Mouse (Mus musculus) adrenal gland, postnatal 25 days (tissue): ENCODE results near the gene Wfdc6a. TPM values are rescaled to one million over a fixed set of nuclear protein-coding genes. Genes with fewer than 3 reads are reported as not detected.
"Not testable (repeated sequence)": the region's sequence is repeated elsewhere in the genome, so short reads cannot be mapped to it uniquely, and the experiment has no call there.

Source experiments
- DNase-seq: peaks from one replicate; pipeline ENCODE4 v3.0.0; 2021; ENCODE audit warnings: mixed read lengths
- long read RNA-seq: library from polyadenylated mRNA; stranded (forward); transcript quantifications from one replicate; pipeline ENCODE4 v2.0.0, GENCODE M21; 2021
- total RNA-seq: library from RNA; stranded (reverse); gene quantifications from 2 replicates; pipeline ENCODE4 v1.2.3, GENCODE M21; 2021

Gene Wfdc6a
- total RNA-seq = 0.58 TPM in 1 of 2 replicates, not detected in the other
- long read RNA-seq = 0 reads

GRCm38 (mm10) chr2:164585025-164585725 is at the start of gene Wfdc6a:
Gene Wfdc6a, minus strand, starts transcription at chr2:164585447.
- peak; percentile 32 for DNase-seq

GRCm38 (mm10) chr2:164621775-164622174 is 36.5 kb upstream of the Wfdc6a start:
- no peak for DNase-seq

GRCm38 (mm10) chr2:164619050-164619449 is 33.8 kb upstream of the Wfdc6a start:
- no peak for DNase-seq

GRCm38 (mm10) chr2:164615386-164615785 is 30.1 kb upstream of the Wfdc6a start:
- no peak for DNase-seq

- peak; percentile 50 for DNase-seq
Observed at GRCm38 (mm10) chr2:164613471-164613870, 28.2 kb upstream of the Wfdc6a start, which contains the start of the genes Wfdc6b and Wfdc8. Gene Wfdc6b, plus strand, starts transcription at chr2:164613522. Gene Wfdc8, minus strand, starts transcription at chr2:164613626.

DNA sequence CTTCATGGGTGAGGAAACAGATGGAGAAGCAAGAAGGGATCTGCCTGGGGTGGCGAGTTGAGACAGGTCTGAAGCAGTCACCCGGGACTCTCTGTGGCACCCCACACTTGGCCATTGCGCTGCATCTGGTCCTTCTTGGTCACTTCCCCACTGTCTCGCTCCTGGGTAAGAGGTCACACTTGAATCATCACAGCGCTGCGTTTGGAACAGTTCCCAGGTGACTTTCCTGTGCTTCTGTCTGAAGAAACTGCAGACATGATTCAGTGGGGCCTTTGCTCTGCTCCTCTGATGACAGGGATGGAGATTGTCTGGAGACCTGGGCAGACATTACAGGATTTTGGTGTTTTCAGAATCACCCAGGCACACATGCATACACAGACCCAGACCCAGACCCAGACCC is 23.5 kb upstream of the Wfdc6a start:
- DNase-seq = peak; percentile 46

GRCm38 (mm10) chr2:164604411-164604810 is 19.2 kb upstream of the Wfdc6a start:
- no peak for DNase-seq

- DNase-seq = no peak
Observed at GRCm38 (mm10) chr2:164603482-164603881, 18.2 kb upstream of the Wfdc6a start.

GRCm38 (mm10) chr2:164600179-164600578 is 14.9 kb upstream of the Wfdc6a start:
- DNase-seq = no peak

- no peak for DNase-seq
Observed at GRCm38 (mm10) chr2:164593494-164593893, 8.2 kb upstream of the Wfdc6a start, which contains the start of gene Eppin. Gene Eppin, minus strand, starts transcription at chr2:164593594.

DNA sequence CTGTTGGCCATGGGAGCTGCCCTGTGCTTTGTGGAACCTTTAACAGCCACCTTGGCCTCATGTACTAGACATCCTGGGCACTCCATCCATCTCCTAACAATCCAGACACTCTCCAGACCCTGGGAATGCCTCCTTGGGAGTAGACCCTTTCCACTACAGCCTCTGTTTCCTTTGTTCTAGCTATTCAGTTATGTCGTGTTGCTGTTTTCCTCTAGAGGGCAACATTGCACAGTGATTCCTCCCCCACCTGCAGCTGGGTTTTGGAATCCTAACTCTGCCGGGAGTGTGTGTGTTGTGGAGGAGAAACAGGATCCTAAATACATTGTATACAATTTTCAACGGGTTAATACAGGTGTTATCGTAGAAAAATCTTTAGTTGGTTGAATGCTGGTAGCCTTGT is 6.8 kb upstream of the Wfdc6a start:
- peak; percentile 8 for DNase-seq

- not testable (repeated sequence) for DNase-seq
Observed at GRCm38 (mm10) chr2:164573359-164573758, 11.9 kb downstream of the Wfdc6a start, which contains the start of gene Spint3. Gene Spint3, minus strand, starts transcription at chr2:164573459.

GRCm38 (mm10) chr2:164567460-164567859 is 17.8 kb downstream of the Wfdc6a start:
- DNase-seq = no peak

DNA sequence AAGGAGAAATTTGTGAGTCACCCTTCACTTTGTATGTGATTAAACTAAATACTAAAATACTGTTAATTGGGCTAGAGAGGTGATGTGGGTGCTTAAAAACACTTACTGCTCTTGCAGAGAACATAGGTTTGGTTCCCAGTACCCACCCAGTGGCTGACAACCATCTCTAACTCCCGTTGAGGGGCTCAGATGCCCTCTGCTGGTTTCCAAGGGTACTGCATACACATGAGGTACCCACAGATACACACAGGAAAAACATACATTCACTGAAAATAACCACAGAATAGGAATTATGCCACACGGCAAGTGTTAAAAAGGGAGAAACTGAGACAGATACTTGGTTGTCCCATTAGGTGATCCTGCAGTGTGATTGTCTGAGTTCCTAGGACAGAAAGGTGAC is 18.2 kb downstream of the Wfdc6a start:
- no peak for DNase-seq

GRCm38 (mm10) chr2:164564346-164564745 is 20.9 kb downstream of the Wfdc6a start:
- DNase-seq = no peak

GRCm38 (mm10) chr2:164563339-164564038 is 21.8 kb downstream of the Wfdc6a start:
- peak; percentile 16 for DNase-seq

DNA sequence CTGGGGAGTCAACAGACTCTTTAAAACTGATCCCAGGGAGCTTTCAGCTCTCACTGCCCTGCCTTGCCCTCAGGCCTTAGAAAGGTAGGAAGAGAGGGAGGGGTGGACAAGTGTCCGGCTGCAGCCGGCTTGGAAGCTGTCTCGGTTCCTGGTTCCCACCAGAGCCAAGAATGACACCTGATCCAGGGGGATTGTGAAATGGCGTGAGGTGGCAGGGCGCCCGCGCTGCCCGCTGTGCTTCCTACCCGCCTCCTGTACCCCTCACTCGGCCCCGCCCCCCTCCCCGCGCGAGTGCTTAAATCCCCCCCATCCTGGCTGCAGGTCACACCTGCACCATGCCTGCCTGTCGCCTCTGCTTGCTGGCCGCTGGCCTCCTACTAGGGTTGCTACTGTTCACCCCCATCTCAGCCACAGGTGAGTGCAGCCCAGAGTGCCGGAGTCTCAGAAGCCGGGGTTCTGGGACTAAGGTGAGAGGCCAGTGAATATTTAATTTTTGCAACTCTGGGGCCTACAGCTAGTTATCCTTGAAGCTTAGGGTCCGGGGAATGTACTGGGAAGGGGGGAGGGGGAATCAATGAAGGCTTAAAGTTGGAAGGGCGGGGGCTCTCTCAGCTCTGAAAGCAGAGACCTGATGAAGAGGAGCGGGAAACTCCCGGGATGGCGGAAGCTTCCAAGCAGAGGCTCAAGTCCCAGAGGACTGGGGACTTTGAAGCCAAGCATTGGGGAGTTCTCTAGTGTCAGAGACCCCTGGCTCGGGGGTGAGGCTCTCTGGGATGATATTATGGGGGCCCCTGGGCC is 22.7 kb downstream of the Wfdc6a start, which contains the start of gene Wfdc2:
Gene Wfdc2, plus strand, starts transcription at position 23 of the 798 bp plus-strand sequence.
- no peak for DNase-seq

GRCm38 (mm10) chr2:164560106-164560505 is 25.1 kb downstream of the Wfdc6a start:
- DNase-seq = peak; percentile 26

DNA sequence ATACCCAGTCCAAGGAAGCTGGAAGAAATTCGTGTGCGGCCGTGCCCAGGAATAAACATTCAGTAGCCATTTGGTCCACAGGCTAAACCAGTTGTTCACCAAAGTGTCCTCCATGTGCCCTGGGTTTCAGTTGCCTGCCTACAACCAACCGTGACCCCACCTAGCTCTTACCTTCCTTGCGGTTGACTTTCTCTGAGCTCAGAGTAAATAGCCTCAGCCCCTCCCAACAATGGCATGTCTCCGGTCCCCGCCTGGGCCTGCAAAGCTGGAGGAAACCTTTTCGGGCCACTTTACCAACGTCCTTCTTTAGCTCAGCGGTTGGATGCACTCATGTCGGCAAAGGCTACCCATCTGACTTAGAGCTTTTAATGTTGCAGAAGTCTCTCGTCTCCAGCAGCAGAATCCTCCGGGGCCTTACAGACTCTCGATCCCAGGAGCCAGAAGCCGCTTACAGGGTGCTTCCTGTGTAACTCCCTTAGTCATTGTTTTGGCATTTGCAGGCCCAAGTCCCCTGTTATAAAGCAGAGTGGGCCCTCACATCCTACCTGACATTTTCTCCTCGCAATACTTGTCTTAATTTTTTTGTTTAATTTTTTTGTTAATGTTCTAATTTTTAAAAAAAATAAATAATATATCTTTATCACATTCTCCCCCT is 26.1 kb downstream of the Wfdc6a start:
- no peak for DNase-seq

- DNase-seq = no peak
Observed at GRCm38 (mm10) chr2:164558426-164558825, 26.8 kb downstream of the Wfdc6a start.

DNA sequence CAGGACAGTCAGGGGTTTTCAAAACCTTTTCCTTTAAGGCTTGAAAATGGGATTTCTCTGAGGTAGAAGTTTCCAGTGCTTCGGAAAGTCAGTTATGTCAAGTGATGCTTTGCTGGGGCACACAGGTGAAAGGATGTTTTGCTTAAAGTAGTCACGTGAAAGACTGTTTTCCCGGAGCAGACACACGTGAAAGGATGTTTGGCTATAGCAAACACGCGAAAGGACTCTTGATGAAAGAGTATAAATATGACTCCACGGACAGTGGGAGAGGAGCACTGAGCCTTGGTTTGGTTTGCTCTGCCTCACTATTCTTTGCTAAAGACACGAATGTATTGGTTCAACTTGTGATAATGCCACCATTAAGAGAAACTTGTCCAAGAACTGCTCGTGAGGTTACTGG is 33.7 kb downstream of the Wfdc6a start:
- no peak for DNase-seq

DNA sequence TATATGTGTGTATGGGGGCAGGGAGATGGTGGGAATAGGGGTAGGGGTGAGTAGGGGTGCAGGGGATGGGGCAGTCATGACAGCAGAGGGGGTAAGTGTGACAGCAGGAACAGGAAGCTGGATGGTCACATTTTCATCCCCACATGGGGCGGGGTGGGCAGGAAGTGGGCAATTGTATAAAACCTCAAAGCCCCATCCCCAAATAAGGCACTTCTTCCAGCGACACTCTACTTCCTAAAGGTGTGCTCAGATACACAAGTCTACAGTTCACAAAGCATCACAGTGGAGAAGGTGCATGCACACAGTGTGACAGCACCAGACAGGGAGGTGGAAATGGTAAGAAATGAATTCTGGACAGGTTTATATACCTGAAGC is 34.4 kb downstream of the Wfdc6a start:
- no peak for DNase-seq
